Mouse (Mus musculus) right cerebral cortex, postnatal 25 days (tissue): ENCODE measurements around the gene Olfr1502.
"Not testable (repeated sequence)": the region's sequence is repeated elsewhere in the genome, so short reads cannot be mapped to it uniquely, and the experiment has no call there.

Experiments
- DNase-seq: peaks from one replicate; pipeline ENCODE4 v3.0.0; 2022

Olfr1502 gene

GRCm38 (mm10) chr19:13861495-13861894, at the start of gene Olfr1502:
TSS of gene Olfr1502 (plus strand) at chr19:13861795.
- no peak for DNase-seq

DNA sequence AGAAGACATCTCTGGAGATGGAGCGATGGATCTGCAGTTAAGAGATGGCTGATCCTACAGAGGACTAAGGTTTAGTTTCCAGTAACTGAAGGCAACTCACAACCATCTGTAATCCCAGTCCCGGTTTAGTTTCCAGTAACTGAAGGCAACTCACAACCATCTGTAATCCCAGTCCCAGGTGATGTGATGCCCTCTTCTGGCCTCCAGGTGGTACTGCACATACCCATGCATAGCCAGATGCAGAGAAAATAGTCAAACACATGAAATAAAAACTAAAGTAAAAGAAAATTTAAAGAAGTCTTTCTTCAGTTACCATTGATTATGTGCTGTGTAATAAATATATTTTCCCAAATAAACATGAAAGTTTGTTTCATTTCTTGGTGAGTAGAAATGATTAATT, 48.8 kb upstream of the Olfr1502 start:
- DNase-seq = no peak

DNA sequence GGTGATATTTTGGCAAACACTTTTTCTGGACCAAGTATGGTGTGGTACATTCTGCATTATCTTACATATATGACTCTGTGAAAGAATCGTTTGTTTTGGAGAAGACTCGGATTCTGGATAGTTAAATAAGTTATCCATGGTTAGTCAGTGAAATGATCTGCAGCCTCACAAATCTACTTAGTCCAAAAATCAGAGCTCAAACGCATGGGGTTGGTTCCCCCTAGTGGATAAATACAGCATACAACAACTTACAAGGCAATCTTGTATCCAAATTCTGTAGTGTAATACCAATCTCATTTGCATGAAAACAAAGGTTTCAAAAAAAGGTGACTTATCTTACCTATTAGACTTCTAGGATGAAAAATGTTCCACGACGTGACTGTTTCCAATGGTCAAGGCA, 42.8 kb upstream of the Olfr1502 start:
- DNase-seq = no peak

DNA sequence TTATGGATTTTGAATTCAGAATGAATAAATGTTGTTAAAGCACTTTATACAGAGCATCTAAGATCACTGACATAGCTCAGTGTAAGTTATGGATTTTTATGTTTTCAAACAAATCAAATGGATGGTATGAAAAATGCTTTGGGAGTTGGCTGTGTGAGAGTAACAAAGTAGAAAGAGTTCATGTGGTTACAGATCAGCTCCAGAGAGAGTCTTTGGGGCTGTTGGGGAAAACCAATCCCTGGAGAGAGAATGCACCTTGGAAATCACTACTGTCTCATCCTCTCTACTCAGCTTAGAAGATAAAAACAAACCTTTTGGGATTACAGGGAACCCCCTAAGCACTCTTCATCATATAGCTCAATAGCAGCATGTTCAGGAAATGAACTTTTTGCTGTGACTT, 42.2 kb upstream of the Olfr1502 start, which contains the start of gene Olfr1499:
TSS of gene Olfr1499 (minus strand) at position 101 of the 400 bp plus-strand sequence.
- no peak for DNase-seq

- no peak for DNase-seq
Observed at GRCm38 (mm10) chr19:13820847-13821246, 40.7 kb upstream of the Olfr1502 start.

GRCm38 (mm10) chr19:13828447-13828846, 33.1 kb upstream of the Olfr1502 start:
- DNase-seq = no peak

GRCm38 (mm10) chr19:13830388-13830787, 31.2 kb upstream of the Olfr1502 start, which contains the start of gene Olfr1500:
TSS of gene Olfr1500 (minus strand) at chr19:13830488.
- no peak for DNase-seq

GRCm38 (mm10) chr19:13850592-13850991, 11.0 kb upstream of the Olfr1502 start, which contains the start of gene Olfr1501:
TSS of gene Olfr1501 (minus strand) at chr19:13850692.
- DNase-seq = not testable (repeated sequence)

DNA sequence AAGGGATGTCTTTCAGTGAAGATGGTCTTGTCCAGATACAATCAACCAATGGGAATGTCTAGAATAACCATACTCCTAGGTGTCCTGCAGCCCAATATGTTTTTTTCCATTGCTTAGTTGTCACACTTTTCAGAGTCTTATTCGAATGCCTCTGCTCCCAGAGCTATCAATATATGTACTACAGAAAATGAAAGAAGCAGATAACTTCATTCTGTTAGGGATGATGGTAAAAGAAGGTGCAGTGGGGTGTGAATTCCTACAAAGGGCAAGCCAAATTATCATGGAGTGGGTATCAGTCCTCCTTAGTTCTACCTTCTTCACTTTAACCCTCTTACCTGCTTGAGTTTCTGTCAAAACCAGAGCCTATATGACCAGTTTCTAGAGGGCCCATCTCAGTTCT, 36.2 kb downstream of the Olfr1502 start, which contains the start of gene Olfr1504:
TSS of gene Olfr1504 (minus strand) at position 101 of the 400 bp plus-strand sequence.
- DNase-seq = no peak
